Mouse (Mus musculus) lung, postnatal 0 days (tissue): ENCODE measurements around the gene Fitm2. TPM values are rescaled to one million over a fixed set of nuclear protein-coding genes. Genes with fewer than 3 reads are reported as not detected.
A peak's percentile ranks its signal among the peaks of the same experiment; 100 is the strongest.

Source experiments
- ATAC-seq: fragments of 200-750 bp; cut with Nextera tagmentation; 2 replicates; pipeline ENCODE4 v1.8.0; 2017; ENCODE audit warnings: moderate library complexity
- DNase-seq: peaks from one replicate; pipeline ENCODE4 v3.0.0-alpha.2; 2016; ENCODE audit warnings: low spot score
- H3K27ac ChIP-seq: fragments of 300-500 bp; sonication (generic); 2 replicates; pipeline ENCODE4 v1.5.1; 2014; ENCODE audit warnings: antibody characterized with exemption, mild to moderate bottlenecking, low read length, mixed read lengths
- H3K27me3 ChIP-seq: fragments of 300-500 bp; sonication (generic); replicated peaks from 2 replicates; pipeline ENCODE4 v1.6.1; 2014; ENCODE audit warnings: low read length, mixed read lengths; ENCODE audit not compliant: insufficient read depth
- H3K36me3 ChIP-seq: fragments of 300-500 bp; sonication (generic); 2 replicates; pipeline ENCODE4 v1.6.1; 2014; ENCODE audit warnings: low read length, mixed read lengths; ENCODE audit not compliant: insufficient read depth
- H3K4me1 ChIP-seq: fragments of 300-500 bp; sonication (generic); 2 replicates; pipeline ENCODE4 v1.6.1; 2014; ENCODE audit warnings: antibody characterized with exemption, low read depth, low read length, mixed read lengths; ENCODE audit not compliant: insufficient read depth
- H3K4me2 ChIP-seq: fragments of 300-500 bp; sonication (generic); replicated peaks from 2 replicates; pipeline ENCODE4 v1.6.1; 2014; ENCODE audit warnings: low read depth, mild to moderate bottlenecking, low read length, moderate library complexity, mixed read lengths
- H3K4me3 ChIP-seq: fragments of 300-500 bp; sonication (generic); 2 replicates; pipeline ENCODE4 v1.5.1; 2014; ENCODE audit warnings: low read depth, low read length
- H3K9ac ChIP-seq: fragments of 300-500 bp; sonication (generic); replicated peaks from 2 replicates; pipeline ENCODE4 v1.6.1; 2014; ENCODE audit warnings: low read depth, mild to moderate bottlenecking
- H3K9me3 ChIP-seq: fragments of 300-500 bp; sonication (generic); 2 replicates; pipeline ENCODE4 v1.6.1; 2016; ENCODE audit warnings: low read length, mixed read lengths
- CTCF ChIP-seq: IDR thresholded peaks from 2 replicates; pipeline ENCODE4 v1.5.1; 2016; ENCODE audit warnings: antibody characterized with exemption, mild to moderate bottlenecking
- EP300 ChIP-seq: IDR thresholded peaks from 2 replicates; pipeline ENCODE4 v1.6.1; 2016; ENCODE audit warnings: antibody characterized with exemption, mild to moderate bottlenecking, control low read depth
- WGBS: fragments of 180-500 bp; shearing (Covaris S2); extraction: QIAGEN DNeasy Blood & Tissue Kit; methylation state at CpG from one replicate; pipeline ENCODE4 v1.1.7; 2014; 5-methylcytosine and 5-hydroxymethylcytosine counted together
- polyA plus RNA-seq: library from polyadenylated mRNA; unstranded; fragments of >200 nt; fragmentation: Nextera tagmentation; extraction: Ambion mirVana; gene quantifications from 2 replicates; pipeline ENCODE4 v1.2.1, GENCODE M21; 2015

Fitm2 gene
- polyA plus RNA-seq, 1 experiment from 2014 or later: 22.5 TPM

GRCm38 (mm10) chr2:163481539-163482029, 9.2 kb upstream of the Fitm2 start:
- Histone ChIP-seq H3K27me3 (no peaks in the 10 kb centered on the region; the same call in 1 of the 2 replicates), H3K4me3 (no peak overlapping the region), H3K9ac (no peak overlapping the region), H3K36me3 (no peaks in the 10 kb centered on the region), H3K27ac (no peak overlapping the region), H3K4me1 (no peaks in the 10 kb centered on the region; the same call in 1 of the 2 replicates), H3K9me3 (no peaks in the 10 kb centered on the region), H3K4me2 (no peak overlapping the region)
- ATAC-seq (peak; percentile 43; the same call in 1 of the 2 replicates), DNase-seq (peak; percentile 24)
- 3% methylated on average over 21 of the region's 21 CpGs for WGBS
- TF ChIP-seq CTCF: peak; percentile 46
- no peak for TF ChIP-seq EP300

- Histone ChIP-seq H3K4me3 (no peak overlapping the region), H3K27ac (no peak overlapping the region), H3K9me3 (no peaks in the 10 kb centered on the region), H3K9ac (no peak overlapping the region), H3K36me3 (no peaks in the 10 kb centered on the region), H3K4me1 (no peaks in the 10 kb centered on the region; the same call in 1 of the 2 replicates), H3K27me3 (no peaks in the 10 kb centered on the region; the same call in 1 of the 2 replicates), H3K4me2 (no peak overlapping the region)
- ATAC-seq: no peak
- TF ChIP-seq EP300: no peak
- TF ChIP-seq CTCF: peak; percentile 59
- 55% methylated on average over 18 of the region's 18 CpGs for WGBS
- peak; percentile 27 for DNase-seq
Measured at GRCm38 (mm10) chr2:163480191-163480825, 7.9 kb upstream of the Fitm2 start.

DNA sequence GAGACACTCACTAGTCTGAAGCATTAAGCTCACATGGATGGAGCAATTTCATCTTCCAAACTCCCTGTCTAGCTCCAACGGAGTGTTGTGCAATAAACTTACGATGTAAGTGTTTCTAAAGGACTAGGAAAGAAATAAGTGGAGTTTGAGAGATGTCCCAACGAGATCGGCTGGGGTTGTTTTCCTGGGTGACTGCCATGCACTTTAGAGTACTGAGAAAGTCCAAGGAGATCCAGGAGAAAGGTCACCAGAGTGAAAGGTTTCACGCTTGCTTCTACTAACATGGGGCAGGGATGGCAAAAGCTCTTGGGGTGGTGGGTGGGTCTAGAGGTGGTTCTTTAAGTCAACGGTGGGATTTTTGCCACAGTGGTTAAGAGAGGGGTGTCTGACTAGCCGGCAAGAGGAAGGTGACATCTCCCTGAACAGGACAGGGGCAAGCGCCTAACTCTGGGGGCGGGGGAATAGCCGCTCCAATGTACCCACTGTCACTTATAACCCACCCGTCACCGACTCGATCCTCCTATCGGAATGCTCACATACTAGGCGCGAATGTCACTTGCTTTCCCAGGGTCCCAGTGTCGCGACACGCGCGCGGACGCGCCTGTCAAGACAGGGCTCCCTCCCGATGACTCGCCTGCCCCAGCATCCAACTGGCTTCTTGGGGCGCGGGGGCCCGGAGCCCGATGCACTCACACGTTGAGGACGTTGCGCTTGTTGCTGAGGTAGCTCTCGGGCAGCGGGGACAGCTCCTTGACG, 541 bp downstream of the Fitm2 start:
- H3K9ac ChIP-seq: peak overlapping the region; percentile 74
- 0 out of 2 replicates have a peak, but pooled peaks cover 3% of the 10 kb centered on the region for H3K4me1 ChIP-seq
- DNase-seq (peak; percentile 94), ATAC-seq (peak; percentile 62)
- H3K9me3 ChIP-seq: no peaks in the 10 kb centered on the region
- TF ChIP-seq EP300 (peak; percentile 80), CTCF (no peak)
- peaks cover 6% of the 10 kb centered on the region; the same call in 1 of the 2 replicates for H3K36me3 ChIP-seq
- H3K4me2 ChIP-seq: peak overlapping the region; percentile 75
- H3K27ac ChIP-seq: peak overlapping the region; percentile 87
- H3K27me3 ChIP-seq: no peaks in the 10 kb centered on the region
- 2% methylated on average over 36 of the region's 36 CpGs for WGBS
- H3K4me3 ChIP-seq: peak overlapping the region; percentile 57

- no peaks in the 10 kb centered on the region for H3K9me3 ChIP-seq
- 0 out of 2 replicates have a peak, but pooled peaks cover 3% of the 10 kb centered on the region for H3K4me1 ChIP-seq
- WGBS: 69% methylated on average over 3 of the region's 3 CpGs
- no peaks in the 10 kb centered on the region for H3K27me3 ChIP-seq
- peak overlapping the region; percentile 75 for H3K4me2 ChIP-seq
- H3K4me3 ChIP-seq: no peak overlapping the region; the same call in 1 of the 2 replicates
- DNase-seq: peak; percentile 30
- TF ChIP-seq CTCF: no peak
- no peak; the same call in 1 of the 2 replicates for TF ChIP-seq EP300
- peaks cover 6% of the 10 kb centered on the region; the same call in 1 of the 2 replicates for H3K36me3 ChIP-seq
- peak overlapping the region; percentile 74; the same call in 1 of the 2 replicates for H3K9ac ChIP-seq
- ATAC-seq: no peak
- peak overlapping the region; percentile 16; the same call in 1 of the 2 replicates for H3K27ac ChIP-seq
Measured at GRCm38 (mm10) chr2:163471136-163471535, 1.3 kb downstream of the Fitm2 start.

- no peak for TF ChIP-seq EP300
- Histone ChIP-seq H3K27me3 (no peaks in the 10 kb centered on the region), H3K9me3 (no peaks in the 10 kb centered on the region), H3K9ac (no peak overlapping the region), H3K27ac (no peak overlapping the region), H3K36me3 (peaks cover 10% of the 10 kb centered on the region; the same call in 1 of the 2 replicates), H3K4me2 (no peak overlapping the region), H3K4me1 (0 out of 2 replicates have a peak, but pooled peaks cover 3% of the 10 kb centered on the region), H3K4me3 (no peak overlapping the region)
- WGBS: 94% methylated on average over 14 of the region's 15 CpGs
- DNase-seq (no peak), ATAC-seq (no peak)
Measured at GRCm38 (mm10) chr2:163469711-163470110, 2.7 kb downstream of the Fitm2 start.

GRCm38 (mm10) chr2:163468866-163469265, 3.6 kb downstream of the Fitm2 start:
- Histone ChIP-seq H3K9me3 (no peaks in the 10 kb centered on the region), H3K36me3 (peaks cover 10% of the 10 kb centered on the region; the same call in 1 of the 2 replicates), H3K4me2 (no peak overlapping the region), H3K4me1 (0 out of 2 replicates have a peak, but pooled peaks cover 3% of the 10 kb centered on the region), H3K4me3 (no peak overlapping the region), H3K27me3 (no peaks in the 10 kb centered on the region), H3K27ac (no peak overlapping the region), H3K9ac (no peak overlapping the region)
- ATAC-seq (no peak), DNase-seq (no peak)
- 87% methylated on average over 6 of the region's 6 CpGs for WGBS
- no peak for TF ChIP-seq CTCF
- no peak for TF ChIP-seq EP300
